Mouse (Mus musculus) G1E (cell line): ENCODE data around the gene Itfg1.

Experiments used
- CTCF ChIP-seq: IDR thresholded peaks from 2 replicates; pipeline ENCODE4 v1.5.1; 2012; ENCODE audit warnings: low read depth, low read length, inconsistent platforms, mixed read lengths
- GATA1 ChIP-seq: IDR thresholded peaks from 2 replicates; pipeline ENCODE4 v1.6.1; 2012; ENCODE audit warnings: borderline replicate concordance, low read length, inconsistent platforms, mixed read lengths
- GATA2 ChIP-seq: IDR thresholded peaks from 2 replicates; pipeline ENCODE4 v1.6.1; 2012; ENCODE audit warnings: low read depth, low read length, inconsistent platforms, borderline replicate concordance
- POLR2AphosphoS5 ChIP-seq: IDR thresholded peaks from 2 replicates; pipeline ENCODE4 v1.6.1; 2012; ENCODE audit warnings: low read depth, low read length, inconsistent platforms; ENCODE audit not compliant: insufficient replicate concordance
- TAL1 ChIP-seq: conservative IDR thresholded peaks from 2 replicates; pipeline ENCODE4 v1.6.1; 2012; ENCODE audit warnings: low read depth, low read length, inconsistent platforms, mixed read lengths

DNA sequence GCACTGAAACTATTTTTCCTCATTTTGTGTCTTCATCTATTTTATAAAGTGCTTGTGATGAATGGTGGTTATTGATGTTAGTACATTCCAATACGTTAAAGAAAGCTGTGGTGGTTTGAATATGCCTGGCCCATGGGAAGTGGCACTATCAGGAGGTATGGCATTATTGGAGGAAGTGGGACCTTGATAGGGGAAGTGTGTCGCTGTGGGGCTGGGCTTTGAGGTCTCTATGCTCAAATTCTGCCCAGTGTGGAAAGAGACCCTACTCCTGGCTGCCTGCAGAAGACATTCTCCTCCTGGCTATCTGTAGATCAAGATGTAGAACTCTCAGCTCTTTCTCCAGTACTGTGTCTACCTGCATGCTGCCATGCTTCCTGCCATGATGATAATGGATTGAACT lies 133.7 kb downstream of the Itfg1 start:
- TF ChIP-seq CTCF (no peak), GATA2 (no peak), TAL1 (no peak), GATA1 (no peak), POLR2AphosphoS5 (no peak)
